Mouse (Mus musculus): Measurements from ENCODE around the gene Tecpr2.

- no peak for TF ChIP-seq CTCF (IDR thresholded peaks at IDR 0.05; ENCODE audit: insufficient read depth, low read length)
- TF ChIP-seq POLR2A (IDR thresholded peaks at IDR 0.05; ENCODE audit: borderline replicate concordance, extremely low read depth, low read depth, low read length) = no peak
Measured at GRCm38 (mm10) chr12:110974726-110975125, 85.7 kb downstream of the Tecpr2 start.
